Mouse (Mus musculus) natural killer cell, adult 2 months (primary cell): Measurements from ENCODE around the gene Dusp2.
A peak's percentile ranks its signal among the peaks of the same experiment; 100 is the strongest.
"Not testable (repeated sequence)": the region's sequence is repeated elsewhere in the genome, so short reads cannot be mapped to it uniquely, and the experiment has no call there.

Experiments used
- DNase-seq, 2 experiments: peaks; one replicate each; pipeline ENCODE4 v3.0.0; 2022; ENCODE audit warnings: low spot score in 2 of 2

Gene Dusp2

DNA sequence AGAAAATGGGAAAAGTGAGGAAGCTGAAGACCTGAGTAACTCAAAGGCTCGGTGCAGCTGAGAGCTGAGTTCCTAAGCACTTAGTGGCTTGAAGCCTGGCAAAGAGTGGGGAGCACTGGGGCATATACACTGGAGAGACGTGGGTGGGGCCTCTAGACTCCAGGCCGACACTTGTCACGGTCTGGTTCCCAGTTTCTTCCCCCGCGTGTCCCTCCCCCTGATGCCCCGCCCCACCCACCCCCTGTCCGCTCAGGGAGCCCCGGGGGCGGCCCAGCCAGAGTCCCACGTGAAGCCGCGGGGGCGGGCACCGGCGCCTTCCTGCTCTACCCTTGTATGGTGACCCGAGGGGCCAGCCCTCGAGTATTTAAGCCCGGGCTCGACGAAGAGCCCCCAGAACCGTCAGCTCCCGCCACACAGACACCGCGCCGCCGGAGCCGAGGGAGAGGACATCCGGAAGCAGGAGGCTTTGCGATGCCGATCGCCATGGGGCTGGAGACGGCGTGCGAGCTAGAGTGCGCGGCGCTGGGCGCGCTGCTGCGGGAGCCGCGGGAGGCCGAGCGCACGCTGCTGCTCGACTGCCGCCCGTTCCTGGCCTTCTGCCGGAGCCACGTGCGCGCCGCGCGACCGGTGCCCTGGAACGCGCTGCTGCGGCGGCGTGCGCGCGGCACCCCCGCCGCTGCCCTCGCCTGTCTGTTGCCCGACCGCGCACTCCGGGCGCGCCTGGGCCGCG, at the start of gene Dusp2:
TSS of gene Dusp2 (plus strand) at position 393 of the 730 bp plus-strand sequence.
- DNase-seq: peak; percentile 98

DNA sequence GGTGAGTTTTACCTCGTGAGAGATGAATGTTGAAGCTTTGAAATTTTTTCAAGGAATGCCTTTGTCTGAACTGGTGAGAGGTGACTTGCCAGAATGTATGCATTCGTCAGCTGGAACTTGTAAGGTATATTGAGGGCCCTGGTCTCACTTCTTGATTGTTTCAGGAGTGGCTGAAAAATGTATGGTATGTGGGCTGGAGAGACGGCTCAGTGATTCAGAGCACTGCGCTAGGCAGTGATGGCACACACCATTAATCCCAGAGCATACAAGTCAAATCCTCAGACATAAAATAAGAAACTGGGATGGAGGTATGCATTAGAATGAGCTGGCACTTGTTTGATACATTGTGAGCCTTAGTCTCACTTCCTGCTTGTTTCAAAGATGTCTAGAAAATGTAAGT, 43.7 kb upstream of the Dusp2 start:
- DNase-seq: no peak

DNA sequence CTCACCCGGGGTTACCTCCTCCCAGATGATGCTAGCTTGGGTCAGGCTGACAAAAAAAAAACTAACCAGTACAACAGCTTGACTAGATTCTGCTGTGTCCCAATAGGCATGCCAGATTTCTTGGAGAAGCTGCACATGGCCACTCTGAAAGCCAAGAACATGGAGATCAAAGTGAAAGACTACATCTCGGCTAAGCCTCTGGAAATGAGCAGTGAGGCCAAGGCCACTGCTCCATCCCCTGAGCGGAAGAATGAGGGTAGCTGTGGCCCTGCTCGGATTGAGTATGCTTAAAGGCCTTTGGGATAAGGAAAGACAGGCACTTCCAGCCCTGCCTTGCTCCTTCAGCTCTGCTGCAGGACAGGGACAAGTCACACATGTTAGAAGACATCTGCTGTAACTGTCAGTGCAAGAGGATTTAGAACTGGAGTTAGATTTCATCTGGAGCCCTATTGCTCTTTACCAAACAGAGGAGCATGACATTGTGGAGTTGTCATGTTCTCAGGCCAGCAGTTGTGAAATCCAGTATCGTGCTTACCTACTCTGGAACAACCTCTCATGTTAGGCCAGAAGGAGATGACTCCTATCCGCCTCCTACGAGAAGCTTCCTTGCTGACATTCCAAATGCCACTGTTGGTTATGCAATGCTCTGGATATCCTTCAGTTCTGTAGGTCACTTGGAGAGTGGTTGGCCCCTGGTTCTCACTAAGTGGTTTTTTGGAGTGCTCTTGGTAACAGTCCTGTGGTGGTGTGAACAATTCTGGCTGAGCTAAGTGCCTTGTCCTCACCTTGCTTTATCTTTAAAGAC, 38.8 kb upstream of the Dusp2 start:
- DNase-seq: no peak

DNA sequence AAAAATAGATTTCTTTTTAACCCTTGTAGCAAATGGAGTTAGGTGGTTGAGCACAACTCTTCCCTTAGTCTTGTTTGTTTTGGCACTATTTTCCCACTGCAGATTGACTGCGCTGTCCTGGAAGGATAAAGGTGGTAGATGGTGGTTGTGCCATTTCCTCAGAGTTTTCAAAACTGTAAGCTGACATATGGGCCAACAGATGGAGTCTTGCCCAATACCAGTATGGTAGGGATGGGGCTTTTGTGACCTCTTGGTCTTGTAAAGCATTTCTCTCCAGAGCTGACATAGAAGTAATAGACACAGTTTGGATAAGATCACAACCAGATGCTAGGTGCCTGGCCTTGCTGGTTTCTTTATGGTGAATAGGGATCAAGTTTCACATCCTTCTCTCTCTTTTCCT, 37.9 kb upstream of the Dusp2 start:
- DNase-seq: no peak

DNA sequence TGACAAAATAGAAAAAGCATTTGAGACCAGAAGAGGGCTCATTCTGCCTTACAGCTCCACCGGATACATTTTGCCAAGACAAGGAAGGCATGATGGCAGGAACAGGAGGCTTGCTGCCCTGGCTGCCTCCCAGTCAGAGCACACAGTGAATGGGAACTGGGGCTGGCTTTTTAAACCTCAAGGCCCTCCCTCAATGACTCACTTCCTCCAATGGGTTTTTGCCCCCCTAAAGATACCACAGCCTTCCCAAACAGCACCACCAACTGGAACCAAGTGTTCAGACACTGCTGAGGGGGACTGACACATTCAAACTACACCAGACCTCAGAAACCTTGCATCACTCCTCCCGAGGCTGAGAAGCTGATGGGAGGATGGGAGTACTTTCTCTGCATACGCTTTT, 35.3 kb upstream of the Dusp2 start:
- DNase-seq: no peak

DNA sequence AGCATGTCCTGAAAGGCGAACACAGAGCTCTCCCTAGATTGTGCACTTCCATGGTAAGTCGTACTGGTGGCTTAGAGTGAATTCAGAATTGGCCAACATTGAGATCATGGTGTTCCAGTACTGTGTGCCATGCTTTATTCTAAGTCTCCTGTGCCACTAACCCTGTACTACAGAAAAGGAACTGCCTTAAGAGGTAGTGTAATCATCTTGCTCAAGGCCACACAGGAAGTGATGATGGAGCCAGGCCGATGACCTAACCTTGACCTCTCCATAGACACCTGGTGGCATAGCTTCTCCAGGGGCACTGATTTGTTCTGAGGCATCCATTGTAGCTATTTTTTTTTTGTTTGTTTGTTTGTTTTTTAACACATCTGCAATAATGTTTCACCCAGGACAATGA, 34.1 kb upstream of the Dusp2 start:
- no peak for DNase-seq

DNA sequence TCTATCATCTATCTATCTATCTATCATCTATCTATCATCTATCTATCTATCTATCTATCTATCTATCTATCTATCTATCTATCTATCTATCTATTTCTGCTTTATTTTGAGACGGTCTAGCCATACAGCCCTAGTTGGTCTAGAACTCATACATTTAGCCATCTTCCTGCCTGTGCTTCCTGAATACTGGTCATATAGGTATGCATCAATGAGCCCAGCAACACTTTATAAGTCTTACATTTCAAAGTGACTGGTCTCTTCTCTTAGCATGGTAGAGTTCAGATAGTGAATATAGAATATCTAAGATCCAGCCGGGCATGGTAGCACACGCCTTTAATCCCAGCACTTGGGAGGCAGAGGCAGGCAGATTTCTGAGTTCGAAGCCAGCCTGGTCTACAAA, 31.8 kb upstream of the Dusp2 start:
- not testable (repeated sequence) for DNase-seq

DNA sequence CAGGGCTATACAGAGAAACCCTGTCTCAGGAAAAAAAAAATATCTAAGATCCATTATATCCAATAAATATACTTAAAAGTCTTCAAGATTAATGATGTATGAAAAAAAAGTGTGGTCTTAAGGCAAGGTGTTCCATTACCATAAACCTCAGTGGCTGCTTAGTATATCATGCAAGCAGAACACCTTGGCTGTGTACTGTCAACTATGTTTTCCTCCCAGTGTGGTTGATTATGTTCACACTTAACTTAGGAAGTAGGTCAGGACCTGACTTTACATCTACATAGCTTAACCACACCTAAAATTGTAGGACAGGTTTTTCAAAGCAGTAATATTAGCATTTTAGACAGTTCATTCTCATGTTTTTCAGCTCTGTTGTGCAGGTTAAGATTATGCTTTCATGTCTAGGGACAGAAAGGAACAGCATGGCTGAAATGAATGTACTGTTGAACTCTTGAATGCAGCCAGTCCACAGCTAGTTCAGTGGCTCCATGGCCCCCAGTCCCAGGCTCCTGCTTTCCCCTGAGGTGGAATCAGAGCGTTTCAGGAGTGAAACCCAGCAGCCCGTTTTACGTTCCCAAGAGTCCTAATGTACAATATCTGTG, 31.2 kb upstream of the Dusp2 start:
- no peak for DNase-seq

DNA sequence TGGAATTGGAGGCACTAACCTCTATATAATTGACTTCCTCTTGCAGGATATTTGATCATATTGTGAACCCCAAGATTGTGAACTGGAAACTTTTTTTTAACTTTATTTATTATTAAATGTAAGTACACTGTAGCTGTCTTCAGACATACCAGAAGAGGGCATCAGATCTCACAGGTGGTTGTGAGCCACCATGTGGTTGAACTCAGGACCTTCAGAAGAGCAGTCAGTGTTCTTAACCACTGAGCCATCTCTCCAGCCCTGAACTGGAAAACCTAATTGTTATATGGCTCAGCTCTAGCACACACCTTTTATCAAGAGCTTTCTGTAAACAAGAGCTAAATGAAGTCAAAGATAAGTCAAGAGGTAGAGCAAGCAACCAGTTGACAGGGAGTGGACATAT, 29.8 kb upstream of the Dusp2 start:
- DNase-seq: no peak

DNA sequence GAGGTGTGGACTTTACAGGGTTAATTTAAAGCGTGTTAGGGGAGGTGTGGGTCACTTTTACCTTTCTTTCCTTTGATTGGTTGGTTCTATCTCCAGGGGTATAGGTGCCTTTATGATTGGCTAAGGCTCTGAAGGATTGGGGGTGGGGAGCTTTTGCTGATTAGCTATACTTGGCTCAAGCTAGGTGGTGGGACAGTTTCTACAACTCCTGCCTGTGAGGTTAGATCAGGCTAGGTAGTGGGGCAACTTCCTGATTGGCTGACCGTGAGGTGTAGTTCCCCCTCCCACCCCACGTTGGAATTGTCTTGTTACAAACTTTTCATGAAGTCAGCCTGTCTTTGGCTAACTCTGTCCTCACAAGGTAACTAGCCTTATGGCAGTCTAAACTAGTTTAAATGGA, 28.8 kb upstream of the Dusp2 start:
- no peak for DNase-seq

DNA sequence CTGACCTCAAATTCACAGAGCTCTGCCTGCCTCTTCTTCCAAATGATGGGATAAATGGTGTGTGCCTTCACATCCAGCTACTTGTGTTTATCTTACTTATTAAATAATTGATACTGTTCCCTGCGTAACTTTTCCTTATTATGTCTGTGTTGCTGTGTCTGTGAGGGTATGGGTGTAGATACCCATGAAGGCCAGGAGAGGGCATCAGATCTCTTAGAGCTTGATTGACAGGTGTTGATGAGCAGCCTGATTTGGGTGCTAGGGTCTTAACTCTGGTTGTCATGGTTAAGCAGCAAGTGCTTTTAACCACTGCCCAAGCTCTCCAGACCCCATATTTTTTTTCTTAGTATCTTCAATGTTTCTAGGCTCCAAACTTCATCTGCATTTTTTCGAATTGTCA, 27.3 kb upstream of the Dusp2 start:
- DNase-seq: peak in 1 of 2 experiments; percentile 43

DNA sequence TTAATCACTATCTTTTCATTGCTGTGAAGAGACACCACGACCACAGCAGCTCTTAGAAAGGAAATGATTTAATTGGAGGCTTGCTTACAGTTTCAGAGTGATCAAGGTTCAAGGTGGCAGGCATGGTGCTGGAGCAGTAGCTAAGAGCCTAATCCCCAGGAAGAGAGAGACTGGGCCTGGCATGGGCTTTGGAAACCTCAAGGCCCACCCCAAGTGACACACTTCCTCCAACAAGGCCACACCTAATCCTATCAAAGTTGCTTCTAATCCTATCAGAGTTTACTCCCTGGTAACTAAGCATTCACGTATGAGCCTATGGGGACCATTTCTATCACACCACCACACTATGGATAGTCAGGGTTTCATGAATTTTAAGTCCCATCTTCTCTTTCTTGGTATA, 25.7 kb upstream of the Dusp2 start:
- DNase-seq: no peak

DNA sequence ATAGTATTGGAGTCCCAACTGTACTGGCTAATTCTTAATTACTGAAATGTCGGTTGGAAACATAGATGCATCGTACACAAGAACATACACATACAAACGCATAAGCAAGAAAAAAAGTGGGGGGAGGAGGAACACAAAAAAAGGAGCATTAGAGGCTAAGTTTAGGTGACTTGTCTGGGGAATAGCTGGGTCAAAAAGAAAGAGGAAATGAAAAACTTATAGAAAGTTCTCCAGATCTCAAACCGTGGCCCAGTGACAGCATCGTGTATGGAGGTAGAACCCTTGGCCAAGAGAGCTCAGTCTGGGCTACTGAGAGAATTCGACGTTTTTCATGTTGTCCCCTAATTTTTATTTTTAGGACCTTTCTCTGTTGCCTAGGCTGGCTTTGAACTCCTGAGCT, 25.3 kb upstream of the Dusp2 start:
- no peak for DNase-seq

DNA sequence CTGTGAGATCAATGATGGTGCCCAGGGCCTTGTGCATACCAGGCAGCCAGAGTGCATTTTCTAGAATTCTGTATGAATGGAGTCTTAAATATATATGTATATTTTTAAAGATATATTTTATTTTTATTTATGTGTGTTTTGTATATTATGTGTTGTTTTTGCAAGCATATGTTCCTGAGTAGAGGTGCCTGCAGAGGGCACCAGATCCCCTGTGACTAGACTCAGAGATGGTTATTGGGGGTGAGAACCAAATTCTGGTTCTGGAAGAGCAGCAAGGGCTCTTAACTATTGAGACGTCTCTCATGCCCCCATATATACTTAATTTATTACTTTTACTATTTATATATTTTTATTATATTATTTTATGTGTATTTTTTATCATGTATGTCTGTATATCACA, 24.8 kb upstream of the Dusp2 start:
- DNase-seq: no peak

DNA sequence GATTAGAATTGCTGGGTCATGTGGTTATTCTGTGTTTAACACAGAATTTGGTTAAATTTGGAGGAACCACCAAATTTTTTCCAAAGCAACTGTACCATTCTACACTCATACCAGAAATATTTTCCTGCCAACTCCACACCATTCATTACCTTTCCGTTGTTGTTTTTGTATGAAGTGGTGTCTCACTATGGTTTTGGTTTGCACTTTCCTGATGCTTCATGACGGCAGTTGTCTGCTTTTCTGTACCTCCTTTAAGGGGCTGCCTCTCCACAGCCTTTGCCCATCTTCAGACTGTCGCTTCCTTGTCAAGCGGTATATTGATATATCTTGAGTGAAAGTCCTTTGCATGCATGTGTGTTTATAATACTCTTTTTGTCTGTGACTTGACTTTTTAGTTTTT, 23.2 kb upstream of the Dusp2 start:
- peak in 1 of 2 experiments; percentile 38 for DNase-seq

DNA sequence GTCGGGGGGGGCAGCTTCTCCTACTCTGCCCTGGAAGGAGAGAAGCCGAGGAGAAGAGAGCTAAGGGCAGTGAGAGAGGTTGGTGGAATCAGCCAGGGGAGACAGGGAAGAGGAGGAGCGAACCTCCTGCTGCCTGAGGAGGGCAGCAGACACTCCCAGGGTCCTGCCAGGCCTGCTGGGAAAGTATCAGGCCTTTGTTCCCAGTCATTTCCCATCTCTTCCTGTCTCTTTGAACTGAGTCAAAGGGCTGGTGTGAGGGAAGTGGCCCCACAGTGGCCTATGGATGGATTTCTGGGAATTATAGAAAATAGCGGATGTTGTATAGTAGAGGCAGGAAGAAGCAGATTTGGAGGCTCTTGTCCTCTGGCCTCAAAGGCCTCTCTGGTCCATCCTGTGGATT, 22.1 kb upstream of the Dusp2 start:
- DNase-seq: no peak

DNA sequence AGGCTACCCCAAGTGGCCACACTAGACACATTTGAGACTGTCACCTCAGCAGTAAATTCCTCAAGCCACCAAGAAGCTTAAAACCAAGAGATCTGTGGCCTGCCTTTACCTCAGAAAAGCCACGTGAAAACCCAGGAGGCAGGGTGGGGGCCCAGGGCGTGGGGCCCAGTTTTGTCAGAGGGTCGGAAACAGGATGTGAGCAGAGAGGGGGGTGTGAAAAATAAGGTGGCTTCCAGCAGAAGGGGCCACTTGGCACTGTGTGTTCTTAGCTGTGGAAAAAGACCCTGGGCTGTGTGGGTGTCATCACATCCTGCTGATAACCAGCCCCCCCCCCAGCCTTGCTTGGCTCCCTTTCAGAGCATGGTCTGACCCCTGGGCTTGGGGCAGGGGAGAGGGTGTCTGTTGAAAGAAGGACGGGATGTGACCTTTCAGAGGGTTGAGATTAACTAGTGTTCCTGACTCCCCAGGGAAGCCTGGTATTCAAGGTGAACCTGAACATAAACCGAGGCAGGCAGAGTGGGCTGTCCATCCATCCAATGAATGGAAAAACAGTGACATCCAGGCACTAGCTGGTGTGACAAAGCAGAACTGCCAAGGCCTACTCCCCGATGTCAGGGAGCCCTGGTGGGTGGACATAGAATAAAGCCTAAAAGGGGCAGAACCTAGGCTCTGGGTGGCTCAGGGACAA, 21.3 kb upstream of the Dusp2 start:
- DNase-seq: peak; percentile 93 to 97

DNA sequence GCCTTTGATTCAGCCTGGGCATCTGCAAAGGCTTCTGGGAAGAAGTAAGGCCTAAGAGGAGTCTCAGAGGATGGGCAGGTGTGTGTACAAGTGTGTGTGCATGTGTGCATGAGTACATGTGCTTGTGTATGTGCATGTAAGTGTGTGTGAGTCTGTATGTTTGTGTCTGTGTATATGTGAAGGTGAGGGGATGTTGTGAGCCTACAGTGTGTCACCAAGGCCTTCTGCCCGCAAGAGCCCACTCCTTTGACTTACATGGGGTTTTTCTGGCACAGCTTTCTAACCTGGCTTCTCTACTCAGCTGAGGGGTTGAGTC, 20.8 kb upstream of the Dusp2 start:
- no peak for DNase-seq

DNA sequence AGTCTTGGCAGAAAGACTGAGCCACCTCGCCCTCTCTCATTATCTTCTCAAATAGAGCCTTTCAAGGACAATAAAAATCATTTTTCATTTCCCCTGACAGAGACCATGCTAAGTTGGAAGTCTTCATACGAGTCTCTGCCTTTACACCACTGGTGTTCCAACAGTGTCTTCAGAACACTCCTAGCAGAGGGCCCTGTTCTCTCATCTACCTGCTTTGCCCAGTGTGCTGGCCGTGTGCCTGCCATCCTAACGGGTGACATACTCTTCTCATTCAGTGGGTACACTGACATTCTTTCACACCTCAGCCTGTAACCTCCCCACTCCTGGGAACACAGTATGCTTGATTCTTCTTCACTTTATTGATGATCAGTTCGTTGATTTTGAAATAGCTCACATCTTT, 19.5 kb upstream of the Dusp2 start:
- no peak for DNase-seq

DNA sequence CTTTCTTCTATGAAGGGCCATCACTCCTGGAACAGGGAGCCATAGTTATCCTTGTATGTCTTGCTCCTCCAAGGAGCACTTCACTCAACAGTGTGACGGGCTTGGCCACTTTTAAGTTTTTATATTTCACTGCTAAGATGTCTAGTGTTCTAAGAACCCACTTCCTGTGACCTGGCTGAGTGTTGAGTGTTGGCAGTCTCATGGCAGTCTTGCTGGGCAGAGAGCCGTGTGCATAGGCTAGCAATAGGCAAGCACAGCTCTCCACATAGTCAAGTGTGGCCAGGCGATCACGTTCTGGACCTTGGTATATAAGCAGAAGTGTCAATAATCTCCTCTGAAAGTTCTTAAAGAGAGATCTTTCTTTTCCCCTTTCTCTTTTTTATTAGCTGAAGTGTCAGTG, 17.8 kb upstream of the Dusp2 start:
- DNase-seq: peak; percentile 70 to 80

DNA sequence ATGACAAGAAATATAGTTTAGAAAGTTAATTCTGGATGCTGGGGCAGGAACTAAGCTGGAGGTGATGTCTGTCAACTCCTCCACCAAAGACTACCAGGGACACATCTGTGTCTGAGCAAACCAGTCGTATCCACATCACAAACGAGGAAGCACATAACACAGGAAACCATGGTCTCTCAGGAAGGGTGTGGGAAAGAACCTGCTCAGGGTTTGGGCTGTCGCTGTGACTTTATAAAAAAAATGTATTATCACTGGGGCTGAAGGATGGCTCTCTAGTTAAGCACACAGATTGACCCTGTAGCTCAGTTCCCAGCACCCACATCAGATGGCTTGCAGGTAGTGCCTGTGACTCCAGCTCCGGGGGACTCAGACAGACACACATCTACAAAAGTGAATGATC, 16.9 kb upstream of the Dusp2 start:
- peak; percentile 66 to 80 for DNase-seq

DNA sequence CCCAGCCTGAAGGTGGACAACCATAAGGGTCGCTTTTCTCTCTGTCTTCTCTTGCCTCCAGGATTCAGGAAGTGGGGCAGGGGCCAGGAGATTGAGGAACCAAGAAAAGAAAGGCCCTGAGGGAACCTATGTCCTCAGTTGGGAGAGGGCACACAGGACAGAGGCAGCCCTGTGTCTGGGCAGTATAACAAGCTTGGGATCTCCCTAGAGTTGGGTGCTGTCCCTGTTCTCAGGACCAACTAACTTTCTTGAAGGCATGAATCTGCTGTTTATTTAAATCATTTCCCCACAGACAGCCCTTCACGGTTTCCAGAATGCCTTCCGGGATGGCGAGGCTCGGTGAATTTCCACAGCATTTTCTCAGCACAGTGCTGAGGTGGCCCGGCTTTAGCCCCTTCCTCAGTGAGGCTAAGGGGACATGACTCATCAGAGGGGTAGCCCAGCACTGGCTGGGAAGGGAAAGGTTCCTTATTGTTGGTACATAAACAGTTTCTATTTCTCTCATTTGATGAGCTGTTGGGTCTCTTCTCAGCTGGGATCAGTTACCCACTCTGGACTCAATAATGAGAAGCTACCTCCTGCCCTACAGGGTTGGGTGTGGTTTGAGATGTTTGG, 13.2 kb upstream of the Dusp2 start:
- no peak for DNase-seq
